Mouse (Mus musculus) CH12.LX (cell line): ENCODE results near the gene Kmt2a.

Experiments
- CTCF ChIP-seq, 2 experiments: IDR thresholded peaks in 1 of 2; conservative IDR thresholded peaks in 1 of 2; 2 replicates each; pipeline ENCODE4 v1.5.1; 2011 to 2012; ENCODE audit warnings: low read depth in 2 of 2, low read length in 2 of 2, improper control_type of control experiment in 1 of 2, inconsistent platforms in 1 of 2, mild to moderate bottlenecking in 1 of 2, moderate library complexity in 1 of 2
- GABPA ChIP-seq: IDR thresholded peaks from 2 replicates; pipeline ENCODE4 v1.6.1; 2012; ENCODE audit warnings: low read depth, low read length, improper control_type of control experiment, inconsistent platforms; ENCODE audit not compliant: insufficient replicate concordance
- KAT2A ChIP-seq: IDR thresholded peaks from 2 replicates; pipeline ENCODE4 v1.6.1; 2012; ENCODE audit warnings: low read length, improper control_type of control experiment, inconsistent platforms; ENCODE audit not compliant: insufficient replicate concordance
- MEF2A ChIP-seq: IDR thresholded peaks from 2 replicates; pipeline ENCODE4 v1.6.1; 2014; ENCODE audit warnings: low read depth, mild to moderate bottlenecking, inconsistent platforms, low read length, improper control_type of control experiment, borderline replicate concordance
- NRF1 ChIP-seq: IDR thresholded peaks from 2 replicates; pipeline ENCODE4 v1.6.1; 2014; ENCODE audit warnings: low read depth, mild to moderate bottlenecking, inconsistent platforms, low read length, improper control_type of control experiment, moderate library complexity
- PAX5 ChIP-seq: IDR thresholded peaks from 2 replicates; pipeline ENCODE4 v1.6.1; 2012; ENCODE audit warnings: low read length, inconsistent platforms, mixed read lengths
- POLR2AphosphoS2 ChIP-seq: IDR thresholded peaks from 2 replicates; pipeline ENCODE4 v1.6.1; 2011; ENCODE audit warnings: low read depth, low read length, improper control_type of control experiment

GRCm38 (mm10) chr9:44830506-44830905 lies 50.6 kb downstream of the Kmt2a start:
- TF ChIP-seq PAX5 (no peak), NRF1 (no peak), GABPA (no peak), CTCF (conservative IDR thresholded peaks at IDR 0.05 in 1 of 2, IDR thresholded peaks at IDR 0.05 in 1 of 2; ENCODE audit: low read depth in 2 of 2, low read length in 2 of 2) (no peak), KAT2A (no peak), MEF2A (no peak), POLR2AphosphoS2 (no peak)
